Mouse (Mus musculus) CH12.LX (cell line): ENCODE measurements around the gene Bsx. TPM values are rescaled to one million over a fixed set of nuclear protein-coding genes. Genes with fewer than 3 reads are reported as not detected.

Experiments
- DNase-seq: peaks from one replicate; pipeline ENCODE4 v3.0.0-alpha.2; 2013; ENCODE audit errors: extremely low read depth
- H3K27ac ChIP-seq: 2 replicates; pipeline ENCODE4 v1.5.1; 2012; ENCODE audit warnings: low read depth, mild to moderate bottlenecking, control low read depth, moderate library complexity; ENCODE audit not compliant: insufficient read depth
- H3K27me3 ChIP-seq: replicated peaks from 2 replicates; pipeline ENCODE3; 2012; ENCODE audit warnings: inconsistent platforms
- H3K36me3 ChIP-seq, 2 experiments: replicated peaks in 1 of 2; 2 replicates each; pipeline versions ENCODE3 to v1.6.1; 2012; ENCODE audit warnings: inconsistent platforms in 1 of 2, low read length in 1 of 2, mild to moderate bottlenecking in 1 of 2, mixed read lengths in 1 of 2, moderate library complexity in 1 of 2; ENCODE audit not compliant: control insufficient read depth in 1 of 2, insufficient read depth in 1 of 2
- H3K4me1 ChIP-seq, 2 experiments: 2 replicates each; pipeline ENCODE4 v1.6.1; 2012; ENCODE audit warnings: inconsistent platforms in 1 of 2, moderate library complexity in 1 of 2; ENCODE audit not compliant: insufficient read depth in 2 of 2, control insufficient read depth in 1 of 2
- H3K4me2 ChIP-seq: 2 replicates; pipeline ENCODE4 v1.6.1; 2012; ENCODE audit warnings: low read depth, mild to moderate bottlenecking, control low read depth; ENCODE audit not compliant: poor library complexity, insufficient read depth, severe bottlenecking
- H3K4me3 ChIP-seq, 3 experiments: fragments of 150-350 bp in 1 of 3; sonication (generic) in 1 of 3; replicated peaks in 1 of 3; 2 replicates each; pipeline versions ENCODE3 to v1.5.1; 2011 to 2012; ENCODE audit warnings: low read depth in 2 of 3, low read length in 2 of 3, mild to moderate bottlenecking in 2 of 3, moderate library complexity in 2 of 3, control low read depth in 1 of 3, improper control_type of control experiment in 1 of 3, inconsistent platforms in 1 of 3, mixed read lengths in 1 of 3; ENCODE audit not compliant: poor library complexity in 1 of 3
- H3K79me2 ChIP-seq: replicated peaks from 2 replicates; pipeline ENCODE4 v1.6.1; 2012; ENCODE audit warnings: mild to moderate bottlenecking, moderate library complexity; ENCODE audit not compliant: control insufficient read depth, poor library complexity, insufficient read depth, severe bottlenecking; ENCODE audit errors: extremely low read depth
- H3K9ac ChIP-seq: 2 replicates; pipeline ENCODE4 v1.6.1; 2012; ENCODE audit warnings: low read depth, mild to moderate bottlenecking, control low read depth, moderate library complexity; ENCODE audit not compliant: insufficient read depth
- H3K9me3 ChIP-seq: replicated peaks from 2 replicates; pipeline ENCODE3; 2012; ENCODE audit warnings: low read length, inconsistent platforms, mixed read lengths
- CHD1 ChIP-seq: IDR thresholded peaks from 2 replicates; pipeline ENCODE4 v1.6.1; 2012; ENCODE audit warnings: low read depth, low read length, improper control_type of control experiment, inconsistent platforms
- CHD2 ChIP-seq: IDR thresholded peaks from 2 replicates; pipeline ENCODE4 v1.6.1; 2011; ENCODE audit warnings: low read length, improper control_type of control experiment
- CTCF ChIP-seq, 2 experiments: IDR thresholded peaks in 1 of 2; conservative IDR thresholded peaks in 1 of 2; 2 replicates each; pipeline ENCODE4 v1.5.1; 2011 to 2012; ENCODE audit warnings: low read depth in 2 of 2, low read length in 2 of 2, improper control_type of control experiment in 1 of 2, inconsistent platforms in 1 of 2, mild to moderate bottlenecking in 1 of 2, moderate library complexity in 1 of 2
- E2F4 ChIP-seq: IDR thresholded peaks from 2 replicates; pipeline ENCODE4 v1.6.1; 2011; ENCODE audit warnings: low read depth, low read length, improper control_type of control experiment; ENCODE audit not compliant: insufficient replicate concordance
- EP300 ChIP-seq: IDR thresholded peaks from 2 replicates; pipeline ENCODE4 v1.6.1; 2011; ENCODE audit warnings: low read length, improper control_type of control experiment
- GABPA ChIP-seq: IDR thresholded peaks from 2 replicates; pipeline ENCODE4 v1.6.1; 2012; ENCODE audit warnings: low read depth, low read length, improper control_type of control experiment, inconsistent platforms; ENCODE audit not compliant: insufficient replicate concordance
- HCFC1 ChIP-seq: IDR thresholded peaks from 2 replicates; pipeline ENCODE4 v1.6.1; 2012; ENCODE audit warnings: low read depth, mild to moderate bottlenecking, inconsistent platforms, low read length, improper control_type of control experiment
- IRF4 ChIP-seq: IDR thresholded peaks from 2 replicates; pipeline ENCODE4 v1.6.1; 2014; ENCODE audit warnings: low read depth, mild to moderate bottlenecking, inconsistent platforms, low read length, improper control_type of control experiment
- JUN ChIP-seq: IDR thresholded peaks from 2 replicates; pipeline ENCODE4 v1.6.1; 2011; ENCODE audit warnings: low read depth, mild to moderate bottlenecking, low read length, improper control_type of control experiment, moderate library complexity; ENCODE audit not compliant: insufficient read depth
- KAT2A ChIP-seq: IDR thresholded peaks from 2 replicates; pipeline ENCODE4 v1.6.1; 2012; ENCODE audit warnings: low read length, improper control_type of control experiment, inconsistent platforms; ENCODE audit not compliant: insufficient replicate concordance
- MAFK ChIP-seq: IDR thresholded peaks from 2 replicates; pipeline ENCODE4 v1.6.1; 2011; ENCODE audit warnings: low read length, improper control_type of control experiment; ENCODE audit not compliant: insufficient replicate concordance
- MAZ ChIP-seq: IDR thresholded peaks from 2 replicates; pipeline ENCODE4 v1.6.1; 2012; ENCODE audit warnings: low read depth, mild to moderate bottlenecking, inconsistent platforms, low read length, improper control_type of control experiment, moderate library complexity
- MEF2A ChIP-seq: IDR thresholded peaks from 2 replicates; pipeline ENCODE4 v1.6.1; 2014; ENCODE audit warnings: low read depth, mild to moderate bottlenecking, inconsistent platforms, low read length, improper control_type of control experiment, borderline replicate concordance
- MXI1 ChIP-seq: IDR thresholded peaks from 2 replicates; pipeline ENCODE4 v1.6.1; 2011; ENCODE audit warnings: mild to moderate bottlenecking, low read depth, low read length, improper control_type of control experiment
- NRF1 ChIP-seq: IDR thresholded peaks from 2 replicates; pipeline ENCODE4 v1.6.1; 2014; ENCODE audit warnings: low read depth, mild to moderate bottlenecking, inconsistent platforms, low read length, improper control_type of control experiment, moderate library complexity
- PAX5 ChIP-seq: IDR thresholded peaks from 2 replicates; pipeline ENCODE4 v1.6.1; 2012; ENCODE audit warnings: low read length, inconsistent platforms, mixed read lengths
- POLR2A ChIP-seq: IDR thresholded peaks from 2 replicates; pipeline ENCODE4 v1.6.1; 2011; ENCODE audit warnings: low read depth, mild to moderate bottlenecking, improper control_type of control experiment, low read length
- POLR2AphosphoS2 ChIP-seq: IDR thresholded peaks from 2 replicates; pipeline ENCODE4 v1.6.1; 2011; ENCODE audit warnings: low read depth, low read length, improper control_type of control experiment
- RAD21 ChIP-seq: IDR thresholded peaks from 2 replicates; pipeline ENCODE4 v1.6.1; 2011; ENCODE audit warnings: low read depth, mild to moderate bottlenecking, low read length, improper control_type of control experiment, moderate library complexity
- RCOR1 ChIP-seq: conservative IDR thresholded peaks from 2 replicates; pipeline ENCODE4 v1.6.1; 2012; ENCODE audit warnings: low read depth, mild to moderate bottlenecking, inconsistent platforms, low read length, improper control_type of control experiment
- SIN3A ChIP-seq: IDR thresholded peaks from 2 replicates; pipeline ENCODE4 v1.6.1; 2012; ENCODE audit warnings: low read length, improper control_type of control experiment, inconsistent platforms
- SMC3 ChIP-seq: IDR thresholded peaks from 2 replicates; pipeline ENCODE4 v1.6.1; 2011; ENCODE audit warnings: low read depth, low read length, improper control_type of control experiment
- TCF12 ChIP-seq: IDR thresholded peaks from 2 replicates; pipeline ENCODE4 v1.6.1; 2014; ENCODE audit warnings: low read depth, mild to moderate bottlenecking, inconsistent platforms, low read length, improper control_type of control experiment
- USF2 ChIP-seq: conservative IDR thresholded peaks from 2 replicates; pipeline ENCODE4 v1.6.1; 2011; ENCODE audit warnings: low read depth, low read length, improper control_type of control experiment
- ZKSCAN1 ChIP-seq: IDR thresholded peaks from 2 replicates; pipeline ENCODE4 v1.6.1; 2012; ENCODE audit warnings: low read depth, inconsistent platforms, low read length, improper control_type of control experiment, borderline replicate concordance
- dilution Hi-C: fragments of 300-500 bp; cut with MboI; formaldehyde crosslinking; loops from 2 replicates; pipeline ENCODE4 v1.14.3; 2020; ENCODE audit warnings: low sequenced_read_pairs; ENCODE audit not compliant: extremely low pct_unique_long_range_greater_than_20kb, extremely low pct_ligation_motif_present
- in situ Hi-C: fragments of 300-500 bp; cut with MboI; formaldehyde crosslinking; loops from 3 replicates; pipeline ENCODE4 v1.14.3; 2019; ENCODE audit warnings: low sequenced_read_pairs, low pct_ligation_motif_present, low pct_unique_long_range_greater_than_20kb, mixed read lengths
- polyA plus RNA-seq: library from polyadenylated mRNA; unstranded; fragments of >175 nt; gene quantifications from 2 replicates; pipeline ENCODE4 v1.2.1, GENCODE M21; 2012; ENCODE audit warnings: low read depth; ENCODE audit not compliant: insufficient read length
- total RNA-seq, 2 experiments: library from RNA; depleted of rRNA; stranded (reverse); fragments of 300-350 nt in 1 of 2; fragments of >200 nt in 1 of 2; gene quantifications; 2 replicates each; pipeline ENCODE4 v1.2.3; 2012 to 2014

Gene Bsx
- total and polyA plus RNA-seq, 3 experiments: not detected

DNA sequence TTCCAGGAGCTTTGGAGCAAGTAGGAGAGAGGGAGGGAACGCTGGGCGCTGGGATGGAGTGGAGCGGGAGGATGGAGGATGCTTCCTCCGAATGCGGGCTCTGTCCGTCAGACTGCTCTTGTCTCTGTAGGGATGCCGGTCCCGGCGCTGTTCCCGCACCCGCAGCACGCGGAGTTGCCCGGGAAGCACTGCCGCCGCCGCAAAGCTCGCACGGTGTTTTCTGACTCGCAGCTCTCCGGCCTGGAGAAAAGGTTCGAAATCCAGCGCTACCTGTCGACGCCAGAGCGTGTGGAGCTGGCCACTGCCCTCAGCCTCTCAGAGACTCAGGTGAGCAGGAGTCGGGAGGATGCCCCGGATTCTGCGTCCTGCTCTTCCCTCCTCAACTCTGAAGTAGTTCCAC, 2.2 kb downstream of the Bsx start (continued):
- TF ChIP-seq POLR2A (no peak), MAFK (no peak)
- TF ChIP-seq, all 38 proteins: peak for 0

- no peak for DNase-seq
- TF ChIP-seq POLR2AphosphoS2: no peak
- TF ChIP-seq RCOR1: no peak
- TF ChIP-seq USF2: no peak
- TF ChIP-seq MAFK: no peak
- no peak for TF ChIP-seq NRF1
- no peak for TF ChIP-seq TCF12
- no peak for TF ChIP-seq SMC3
- TF ChIP-seq CHD1: no peak
- no peak for TF ChIP-seq PAX5
- TF ChIP-seq IRF4: no peak
- no peak for TF ChIP-seq E2F4
- TF ChIP-seq MAZ: no peak
- no peak for TF ChIP-seq JUN
- Histone ChIP-seq H3K79me2 (no peaks in the 10 kb centered on the region), H3K4me3 (no peak overlapping the region), H3K4me1 (no peaks in the 10 kb centered on the region), H3K9me3 (peaks cover 13% of the 10 kb centered on the region), H3K36me3 (no peaks in the 10 kb centered on the region), H3K27me3 (peaks cover 37% of the 10 kb centered on the region), H3K27ac (no peak overlapping the region), H3K4me2 (no peak overlapping the region), H3K9ac (no peak overlapping the region)
- dilution Hi-C loops: no loop called here
- in situ Hi-C loops: no loop called here
Observed at GRCm38 (mm10) chr9:40876693-40877092, 2.8 kb downstream of the Bsx start.

GRCm38 (mm10) chr9:40877146-40877880, 3.4 kb downstream of the Bsx start:
- DNase-seq: no peak
- Histone ChIP-seq H3K4me3 (no peak overlapping the region), H3K9ac (no peak overlapping the region), H3K4me1 (no peaks in the 10 kb centered on the region), H3K4me2 (no peak overlapping the region), H3K9me3 (peaks cover 13% of the 10 kb centered on the region), H3K79me2 (no peaks in the 10 kb centered on the region), H3K36me3 (no peaks in the 10 kb centered on the region), H3K27ac (no peak overlapping the region), H3K27me3 (peaks cover 37% of the 10 kb centered on the region)
- in situ Hi-C loops (no loop called here), dilution Hi-C loops (no loop called here)
- TF ChIP-seq MXI1: no peak
- TF ChIP-seq CTCF (conservative IDR thresholded peaks at IDR 0.05 in 1 of 2, IDR thresholded peaks at IDR 0.05 in 1 of 2; ENCODE audit: low read depth in 2 of 2, low read length in 2 of 2): no peak
- no peak for TF ChIP-seq IRF4
- TF ChIP-seq E2F4: no peak
- no peak for TF ChIP-seq TCF12
- TF ChIP-seq RAD21: no peak
- no peak for TF ChIP-seq CHD1
- no peak for TF ChIP-seq EP300
- TF ChIP-seq CHD2: no peak
- TF ChIP-seq SIN3A: no peak
- TF ChIP-seq HCFC1: no peak
- no peak for TF ChIP-seq KAT2A
- TF ChIP-seq MAZ: no peak
- no peak for TF ChIP-seq ZKSCAN1
- no peak for TF ChIP-seq JUN
- TF ChIP-seq GABPA: no peak
- TF ChIP-seq SMC3: no peak
- no peak for TF ChIP-seq MEF2A
